Mouse (Mus musculus): ENCODE results near the gene Slc7a5.
A peak's percentile ranks its signal among the peaks of the same experiment; 100 is the strongest.

Gene Slc7a5

GRCm38 (mm10) chr8:121906542-121907512 lies 667 bp downstream of the Slc7a5 start:
- DNase-seq: peak; percentile 54

GRCm38 (mm10) chr8:121905864-121906263 lies 1.6 kb downstream of the Slc7a5 start:
- DNase-seq: peak; percentile 55

DNA sequence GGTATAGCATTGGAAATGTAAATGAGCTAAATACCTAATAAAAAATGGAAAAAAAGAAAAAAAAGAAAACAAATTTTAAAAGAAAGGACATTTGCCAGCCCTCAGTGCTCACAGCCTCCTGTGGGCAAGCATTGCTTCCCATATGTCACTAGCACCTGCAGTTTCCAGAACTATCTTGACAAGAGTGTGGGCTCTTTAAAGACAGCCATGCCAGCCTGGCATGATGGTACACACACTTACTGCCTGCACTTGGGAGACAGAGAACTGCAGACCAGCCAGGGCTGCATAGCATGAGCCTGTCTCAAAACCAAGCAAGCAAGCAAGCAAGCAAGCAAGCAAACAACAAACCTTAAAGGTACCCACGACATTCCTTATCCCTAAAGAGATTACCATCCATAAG lies 2.1 kb downstream of the Slc7a5 start:
- peak; percentile 44 for DNase-seq

DNA sequence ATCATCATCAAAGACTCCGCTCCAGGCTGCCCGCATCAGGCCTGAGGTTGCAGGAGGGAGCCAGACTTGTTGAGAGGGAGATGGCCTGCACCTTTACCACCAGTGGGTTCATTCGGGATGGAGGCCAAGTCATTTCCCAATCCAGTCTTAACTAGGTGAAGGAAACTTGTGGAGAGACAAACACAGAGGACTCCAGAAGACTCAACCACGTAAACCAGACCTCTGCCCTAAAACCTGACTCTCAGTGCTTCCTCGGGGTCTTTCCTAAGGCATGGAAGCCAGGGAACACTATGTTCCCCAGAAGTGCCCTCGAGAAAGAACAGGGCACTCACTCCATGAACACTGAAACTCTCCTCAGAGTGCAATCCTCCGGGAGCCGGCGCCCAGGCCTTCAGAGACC lies 2.5 kb downstream of the Slc7a5 start:
- DNase-seq: no peak

DNA sequence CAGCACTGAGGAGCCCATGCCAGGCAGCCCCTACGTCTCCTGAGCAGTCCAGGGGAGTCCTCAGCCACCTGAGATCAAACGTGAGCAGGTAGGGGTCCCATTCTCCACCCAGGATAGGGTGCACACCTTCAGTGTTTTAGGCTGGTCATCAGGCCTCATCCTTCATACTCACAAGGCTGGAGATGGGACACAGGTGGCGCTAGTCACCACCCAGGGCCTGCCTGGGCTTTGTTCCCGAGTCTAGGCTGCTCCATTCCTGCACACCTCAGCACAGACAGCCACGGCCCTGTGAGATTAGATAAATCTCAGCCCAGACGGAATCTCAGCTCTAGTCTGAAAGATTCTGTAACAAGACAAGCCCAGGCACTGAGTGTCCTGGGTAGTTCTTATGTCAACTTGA lies 3.5 kb downstream of the Slc7a5 start:
- DNase-seq: peak; percentile 75

- DNase-seq: peak; percentile 60
Observed at GRCm38 (mm10) chr8:121901498-121902236, 5.8 kb downstream of the Slc7a5 start.

DNA sequence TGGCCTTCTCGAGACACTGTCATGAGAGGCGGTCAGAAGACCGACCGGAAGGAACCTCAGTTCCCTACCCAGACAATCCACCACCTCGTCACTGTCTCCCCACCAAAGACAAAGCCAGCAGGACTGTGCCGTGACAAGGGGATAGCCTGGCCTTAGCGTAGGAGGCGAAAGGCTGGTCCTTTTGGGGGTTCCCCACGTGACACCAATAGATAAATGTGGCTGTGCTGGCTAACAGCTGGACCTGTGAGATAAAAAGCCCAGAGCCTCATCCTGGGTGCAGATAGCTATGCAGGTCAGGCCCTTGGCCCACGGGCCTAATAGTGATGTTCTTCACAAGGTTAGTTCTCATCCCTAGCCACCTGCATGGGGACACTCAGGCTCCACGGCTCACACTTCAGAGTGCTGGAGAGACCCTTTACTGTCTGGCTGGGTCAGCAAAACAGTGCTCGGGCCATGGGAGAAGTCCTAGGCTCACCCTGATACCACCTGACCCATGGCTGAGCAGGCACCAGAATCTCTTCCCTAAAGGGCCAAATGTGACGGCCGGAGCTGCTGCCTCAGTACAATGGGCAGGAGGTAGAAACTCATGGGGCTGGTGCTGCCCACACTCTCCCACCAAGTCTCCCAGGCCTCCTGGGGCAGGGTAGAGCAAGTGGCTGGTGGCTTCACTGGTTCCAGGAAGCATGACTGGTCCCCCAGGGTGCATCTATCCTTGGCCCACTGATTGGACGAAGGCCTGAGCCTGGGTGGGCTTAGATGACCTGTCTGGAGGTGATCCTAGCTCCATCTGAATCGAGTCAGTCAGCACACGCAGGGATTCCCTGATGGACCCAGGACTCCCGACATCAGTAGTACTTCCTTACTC lies 8.1 kb downstream of the Slc7a5 start:
- peak; percentile 34 for DNase-seq

DNA sequence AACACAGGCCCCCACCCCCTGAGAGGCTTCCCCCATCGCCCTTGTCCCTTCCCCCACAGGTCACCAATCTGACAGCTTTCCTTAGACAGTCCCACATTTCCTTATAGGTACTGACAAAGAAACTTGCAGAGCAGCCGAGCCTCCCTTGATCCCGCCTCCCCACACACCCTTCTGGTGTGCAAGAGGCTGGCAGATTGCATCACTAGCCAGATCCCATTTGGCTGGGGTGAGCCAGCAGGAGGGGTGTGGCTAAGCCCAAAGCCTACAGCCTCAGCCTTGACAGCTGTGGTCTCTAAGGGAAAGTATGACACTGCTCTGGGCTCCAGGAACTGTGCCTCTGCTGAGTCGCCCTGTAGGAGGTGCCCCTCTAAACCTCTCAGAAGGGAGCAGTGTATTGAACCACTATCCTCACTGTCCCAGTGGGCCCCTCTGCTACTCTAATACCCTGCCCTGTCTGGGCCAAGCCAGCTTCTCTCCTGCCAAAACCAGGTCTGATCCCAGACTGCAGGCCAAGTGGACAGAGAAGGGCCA lies 9.0 kb downstream of the Slc7a5 start:
- peak; percentile 78 for DNase-seq

- DNase-seq: peak; percentile 52
Observed at GRCm38 (mm10) chr8:121897871-121898381, 9.6 kb downstream of the Slc7a5 start.

- no peak for DNase-seq
Observed at GRCm38 (mm10) chr8:121897205-121897604, 10.3 kb downstream of the Slc7a5 start.

DNA sequence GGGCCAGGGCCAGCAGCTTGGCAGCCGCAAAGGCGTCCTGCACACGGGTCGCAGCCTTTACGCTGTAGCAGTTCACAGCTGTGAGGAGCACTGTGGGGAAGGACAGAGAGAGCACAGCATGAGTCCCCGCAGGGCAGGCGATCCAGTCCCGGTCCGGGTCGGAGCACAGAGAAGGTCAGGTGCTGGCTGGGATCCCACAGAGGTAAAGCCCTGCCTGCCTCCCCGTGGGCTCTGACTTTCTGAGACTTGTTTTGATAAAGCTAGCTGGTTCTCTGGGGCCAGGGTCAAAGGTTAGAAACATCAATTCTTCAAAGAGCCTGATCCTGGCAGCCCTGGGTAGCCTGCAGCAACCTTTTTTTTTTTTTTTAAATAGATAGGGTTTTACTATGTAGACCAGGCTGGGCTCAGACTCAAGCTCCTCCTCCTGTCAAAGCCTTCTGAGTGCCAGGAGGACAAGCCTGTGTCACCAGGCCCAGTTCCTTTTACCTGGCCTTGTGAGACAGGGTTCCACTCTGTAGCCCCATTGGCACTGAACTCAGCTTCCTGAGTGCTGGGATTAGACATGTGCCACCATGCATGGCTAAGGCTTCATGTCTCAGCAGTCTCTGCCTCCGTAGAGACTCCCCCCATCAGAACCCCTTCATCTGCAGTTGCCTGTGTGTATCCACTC lies 10.9 kb downstream of the Slc7a5 start:
- no peak for DNase-seq

GRCm38 (mm10) chr8:121895910-121896309 lies 11.6 kb downstream of the Slc7a5 start:
- no peak for DNase-seq

GRCm38 (mm10) chr8:121892875-121893274 lies 14.6 kb downstream of the Slc7a5 start:
- DNase-seq: no peak

- peak; percentile 45 for DNase-seq
Observed at GRCm38 (mm10) chr8:121889810-121890785, 17.4 kb downstream of the Slc7a5 start.

GRCm38 (mm10) chr8:121889317-121889716 lies 18.2 kb downstream of the Slc7a5 start:
- DNase-seq: no peak

DNA sequence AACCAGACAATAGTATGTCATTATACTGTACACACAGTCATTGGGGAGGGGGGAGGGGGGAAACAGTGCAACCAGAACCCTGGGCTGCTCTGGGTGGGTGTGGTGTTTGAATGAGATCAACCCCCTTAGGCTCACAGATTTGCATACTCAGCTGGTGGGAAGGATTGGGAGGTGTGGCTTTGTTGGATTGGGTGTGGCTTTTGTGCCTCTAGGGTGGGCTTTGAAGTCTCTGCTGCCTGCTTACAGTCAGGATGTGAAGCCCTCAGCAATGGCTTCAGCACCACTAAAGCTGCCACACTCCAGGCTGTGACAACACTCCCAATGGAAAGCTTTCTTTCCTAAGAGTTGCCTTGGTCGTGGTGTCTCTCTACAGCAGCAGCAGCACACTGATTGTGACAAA lies 19.9 kb downstream of the Slc7a5 start:
- DNase-seq: no peak

DNA sequence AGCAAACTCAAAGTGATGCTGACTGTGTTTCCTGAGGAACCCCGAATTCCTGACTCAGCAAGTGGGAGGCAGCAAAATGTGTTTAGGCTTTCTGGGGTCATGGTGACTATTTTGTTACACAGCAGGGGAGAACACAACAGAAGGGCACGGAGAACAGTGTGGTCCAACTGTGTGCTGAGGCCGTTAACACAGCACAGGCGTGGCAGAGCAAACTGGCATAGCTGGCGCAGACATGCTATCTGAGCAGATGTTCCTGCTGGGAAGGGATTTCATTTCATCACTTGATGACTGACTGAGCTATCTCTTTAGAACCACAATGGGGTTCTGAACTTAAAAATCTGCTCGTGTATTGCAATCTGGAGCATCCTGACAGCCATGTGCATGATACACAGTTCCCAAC lies 22.1 kb downstream of the Slc7a5 start:
- DNase-seq: peak; percentile 40

- no peak for DNase-seq
Observed at GRCm38 (mm10) chr8:121885001-121885400, 22.5 kb downstream of the Slc7a5 start.

DNA sequence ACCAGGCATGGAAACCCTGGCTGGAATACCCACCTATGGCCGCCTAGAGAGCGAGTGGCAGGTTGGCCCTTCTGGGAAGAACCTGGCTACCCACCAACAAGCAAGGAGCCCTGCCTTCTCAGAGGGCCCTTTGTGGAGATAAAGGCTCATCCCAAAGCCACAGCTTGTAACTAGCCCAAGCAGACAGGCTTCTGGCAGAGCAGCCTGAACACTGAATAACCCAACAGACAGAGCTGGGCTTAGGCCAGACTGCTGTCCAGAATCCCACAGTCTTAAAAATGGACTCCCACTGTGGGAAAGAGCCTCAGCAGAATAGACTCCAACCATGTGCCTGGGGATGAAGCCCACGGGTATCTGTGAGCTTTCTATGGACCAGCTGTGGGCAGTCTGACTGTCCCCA lies 23.3 kb downstream of the Slc7a5 start:
- peak; percentile 45 for DNase-seq

GRCm38 (mm10) chr8:121881921-121882320 lies 25.6 kb downstream of the Slc7a5 start:
- no peak for DNase-seq

GRCm38 (mm10) chr8:121880818-121881217 lies 26.7 kb downstream of the Slc7a5 start:
- no peak for DNase-seq

All from cerebellum, adult 9-11 months (tissue).